Mouse (Mus musculus) thymus, adult 2 months (tissue): ENCODE results near the gene Ift172. TPM values are rescaled to one million over a fixed set of nuclear protein-coding genes. Genes with fewer than 3 reads are reported as not detected.
"Not testable (repeated sequence)": the region's sequence is repeated elsewhere in the genome, so short reads cannot be mapped to it uniquely, and the experiment has no call there.

Experiments used
- DNase-seq: peaks from one replicate; pipeline ENCODE4 v3.0.0; 2021
- H3K27ac ChIP-seq: fragments of 200-500 bp; 2 replicates; pipeline ENCODE4 v1.5.1; 2012; ENCODE audit warnings: low read length, control low read depth; ENCODE audit not compliant: control insufficient read depth, insufficient read depth
- H3K27me3 ChIP-seq: fragments of 200-500 bp; 2 replicates; pipeline ENCODE4 v1.6.1; 2012; ENCODE audit warnings: mild to moderate bottlenecking, low read length, moderate library complexity, mixed read lengths; ENCODE audit not compliant: control insufficient read depth, insufficient read depth
- H3K36me3 ChIP-seq: fragments of 200-500 bp; 2 replicates; pipeline ENCODE4 v1.6.1; 2012; ENCODE audit warnings: mild to moderate bottlenecking, low read length, moderate library complexity; ENCODE audit not compliant: control insufficient read depth, insufficient read depth
- H3K4me1 ChIP-seq: fragments of 200-500 bp; replicated peaks from 2 replicates; pipeline ENCODE4 v1.6.1; 2012; ENCODE audit warnings: low read length; ENCODE audit not compliant: control insufficient read depth, insufficient read depth
- H3K4me3 ChIP-seq: fragments of 200-500 bp; 2 replicates; pipeline ENCODE4 v1.5.1; 2012; ENCODE audit warnings: mild to moderate bottlenecking, low read length, control low read depth, moderate library complexity; ENCODE audit not compliant: control insufficient read depth, insufficient read depth
- CTCF ChIP-seq: fragments of 200-500 bp; IDR thresholded peaks from 2 replicates; pipeline ENCODE4 v1.5.1; 2012; ENCODE audit warnings: mild to moderate bottlenecking, control low read depth, low read length, moderate library complexity, borderline replicate concordance; ENCODE audit not compliant: control insufficient read depth, poor library complexity, insufficient read depth; ENCODE audit errors: extremely low read depth
- POLR2A ChIP-seq: fragments of 200-500 bp; IDR thresholded peaks from 2 replicates; pipeline ENCODE4 v1.6.1; 2012; ENCODE audit warnings: mild to moderate bottlenecking, low read length, control low read depth, moderate library complexity; ENCODE audit not compliant: control insufficient read depth, poor library complexity, insufficient read depth; ENCODE audit errors: extremely low read depth
- WGBS: fragments of 180-500 bp; shearing (Covaris S2); methylation state at CpG from one replicate; pipeline ENCODE4 v1.1.7; 2018; 5-methylcytosine and 5-hydroxymethylcytosine counted together
- polyA plus RNA-seq: library from polyadenylated mRNA; depleted of rRNA; stranded (reverse); fragments of >200 nt; gene quantifications from 2 replicates; pipeline ENCODE4 v1.2.3, GENCODE M21; 2012; rRNA removed

Ift172 gene
- polyA plus RNA-seq, 1 experiment: 21.6 TPM

GRCm38 (mm10) chr5:31219474-31219873, 71.4 kb downstream of the Ift172 start:
- Histone ChIP-seq H3K4me3 (peak overlapping the region; percentile 81), H3K27ac (no peak overlapping the region), H3K36me3 (no peaks in the 10 kb centered on the region), H3K27me3 (no peaks in the 10 kb centered on the region), H3K4me1 (peaks cover 9% of the 10 kb centered on the region)
- DNase-seq: no peak
- TF ChIP-seq POLR2A: no peak
- WGBS: 2% methylated on average over 11 of the region's 11 CpGs

GRCm38 (mm10) chr5:31219070-31219469, 71.8 kb downstream of the Ift172 start:
- H3K4me3 ChIP-seq: no peak overlapping the region
- H3K27me3 ChIP-seq: no peaks in the 10 kb centered on the region
- no peak for DNase-seq
- no peaks in the 10 kb centered on the region for H3K36me3 ChIP-seq
- 1% methylated on average over 2 of the region's 2 CpGs for WGBS
- no peak overlapping the region for H3K27ac ChIP-seq
- peaks cover 9% of the 10 kb centered on the region for H3K4me1 ChIP-seq
- TF ChIP-seq CTCF: no peak

- WGBS: 33% methylated on average over 7 of the region's 7 CpGs
- H3K36me3 ChIP-seq: no peaks in the 10 kb centered on the region
- DNase-seq: no peak
- H3K4me3 ChIP-seq: no peak overlapping the region
- H3K27ac ChIP-seq: no peak overlapping the region
- H3K27me3 ChIP-seq: no peaks in the 10 kb centered on the region
- TF ChIP-seq POLR2A (no peak), CTCF (no peak)
- peaks cover 9% of the 10 kb centered on the region for H3K4me1 ChIP-seq
Observed at GRCm38 (mm10) chr5:31218294-31218693, 72.6 kb downstream of the Ift172 start.

- DNase-seq, H3K4me3 ChIP-seq, H3K4me1 ChIP-seq, H3K27me3 ChIP-seq, H3K36me3 ChIP-seq, H3K27ac ChIP-seq: not testable (repeated sequence)
- WGBS: 88% methylated on average over 6 of the region's 6 CpGs
Observed at GRCm38 (mm10) chr5:31216554-31216953, 74.4 kb downstream of the Ift172 start.

- Histone ChIP-seq H3K4me1 (peaks cover 13% of the 10 kb centered on the region), H3K4me3 (no peak overlapping the region), H3K27me3 (no peaks in the 10 kb centered on the region), H3K27ac (no peak overlapping the region), H3K36me3 (peaks cover 50% of the 10 kb centered on the region)
- WGBS: 96% methylated on average over 6 of the region's 6 CpGs
- DNase-seq: no peak
- TF ChIP-seq POLR2A: no peak
- TF ChIP-seq CTCF: no peak
Observed at GRCm38 (mm10) chr5:31204421-31204820, 86.5 kb downstream of the Ift172 start.

- Histone ChIP-seq H3K36me3 (peaks cover 56% of the 10 kb centered on the region), H3K4me1 (peaks cover 13% of the 10 kb centered on the region), H3K27me3 (no peaks in the 10 kb centered on the region), H3K4me3 (no peak overlapping the region), H3K27ac (no peak overlapping the region)
- no peak for DNase-seq
- TF ChIP-seq CTCF (no peak), POLR2A (no peak)
- 96% methylated on average over 2 of the region's 2 CpGs for WGBS
Observed at GRCm38 (mm10) chr5:31203866-31204265, 87.0 kb downstream of the Ift172 start.

Other genes starting within 250 kb of the Ift172 start
- gene Atraid, start 242.8 kb downstream of the Ift172 start, polyA plus RNA-seq: 52.0 and 67.0 TPM in 2 replicates
- 35.1 and 37.3 TPM in 2 replicates for gene Slc5a6, start 242.2 kb downstream of the Ift172 start, polyA plus RNA-seq
- 59.8 and 80.9 TPM in 2 replicates for gene Cad, start 236.3 kb downstream of the Ift172 start, polyA plus RNA-seq
- gene Dnajc5g, start 184.8 kb downstream of the Ift172 start, polyA plus RNA-seq: not detected in 2 replicates
- gene Slc30a3, start 182.9 kb downstream of the Ift172 start, polyA plus RNA-seq: 0.48 and 0.77 TPM in 2 replicates
- gene Trim54, start 174.4 kb downstream of the Ift172 start, polyA plus RNA-seq: 0.92 and 9.3 TPM in 2 replicates
- not detected in 2 replicates for gene Ucn, start 152.3 kb downstream of the Ift172 start, polyA plus RNA-seq
- gene Mpv17, start 136.9 kb downstream of the Ift172 start, polyA plus RNA-seq: 43.8 and 55.8 TPM in 2 replicates
- gene Gm29609, start 111.2 kb downstream of the Ift172 start, polyA plus RNA-seq: 3.5 and 4.7 TPM in 2 replicates
- gene Gtf3c2, start 111.0 kb downstream of the Ift172 start, polyA plus RNA-seq: 112 and 113 TPM in 2 replicates
- gene Snx17, start 97.9 kb downstream of the Ift172 start, polyA plus RNA-seq: 127 and 134 TPM in 2 replicates
- 74.5 and 88.0 TPM in 2 replicates for gene Eif2b4, start 97.7 kb downstream of the Ift172 start, polyA plus RNA-seq
- gene Zfp513, start 88.8 kb downstream of the Ift172 start, polyA plus RNA-seq: 88.5 and 90.3 TPM in 2 replicates
- 122 and 168 TPM in 2 replicates for gene Ppm1g, start 70.4 kb downstream of the Ift172 start, polyA plus RNA-seq
- gene Nrbp1, start 50.3 kb downstream of the Ift172 start, polyA plus RNA-seq: 261 and 301 TPM in 2 replicates
- gene Gm9970, start 49.9 kb downstream of the Ift172 start, polyA plus RNA-seq: 0.29 and 0.69 TPM in 2 replicates
- gene Krtcap3, start 39.4 kb downstream of the Ift172 start, polyA plus RNA-seq: 48.1 and 56.2 TPM in 2 replicates
- 1.8 and 2.4 TPM in 2 replicates for gene Fndc4, start 5.0 kb upstream of the Ift172 start, polyA plus RNA-seq
- 0.05 and 0.64 TPM in 2 replicates for gene Gckr, start 6.3 kb upstream of the Ift172 start, polyA plus RNA-seq
- 25.3 and 27.1 TPM in 2 replicates for gene Zfp512, start 161.3 kb upstream of the Ift172 start, polyA plus RNA-seq
- gene 4930548H24Rik, start 194.6 kb upstream of the Ift172 start, polyA plus RNA-seq: 0.04 and 0.05 TPM in 2 replicates
- gene Gpn1, start 203.6 kb upstream of the Ift172 start, polyA plus RNA-seq: 15.4 and 19.3 TPM in 2 replicates
- 23.3 and 25.1 TPM in 2 replicates for gene Slc4a1ap, start 235.9 kb upstream of the Ift172 start, polyA plus RNA-seq
- gene Supt7l, start 236.7 kb upstream of the Ift172 start, polyA plus RNA-seq: 13.3 and 16.7 TPM in 2 replicates